In genomic region chr5:149053352-149054168, GRCm38 (mm10) we compare ENCODE assay signal across 8 mouse cellular contexts. TPM values are rescaled to one million over a fixed set of nuclear protein-coding genes. Genes with fewer than 3 reads are reported as not detected.
DNase-seq lines count a peak whose midpoint lies in the region; ATAC-seq lines count a peak whose summit lies in the region.

No protein-coding gene starts in this region.

- peak overlapping the region; percentile 98 for H3K4me2 ChIP-seq in limb, embryonic 15.5 days

- peak overlapping the region; percentile 94 for H3K4me3 ChIP-seq in megakaryocyte, embryonic 14.5 days (replicated peaks)
- H3K4me3 ChIP-seq in forebrain, embryonic 10.5 days = peak overlapping the region; percentile 89
- peak overlapping the region; percentile 73 for H3K4me3 ChIP-seq in limb, embryonic 15.5 days

- no peaks in the 10 kb centered on the region for H3K27me3 ChIP-seq in megakaryocyte, embryonic 14.5 days (replicated peaks)
- H3K27me3 ChIP-seq in forebrain, embryonic 10.5 days (ENCODE audit: poor library complexity, severe bottlenecking) = no peaks in the 10 kb centered on the region
- no peaks in the 10 kb centered on the region for H3K27me3 ChIP-seq in limb, embryonic 15.5 days

- H3K36me3 ChIP-seq in megakaryocyte, embryonic 14.5 days (replicated peaks; ENCODE audit: low read length) = peaks cover 18% of the 10 kb centered on the region
- H3K36me3 ChIP-seq in forebrain, embryonic 10.5 days (replicated peaks) = peaks cover 25% of the 10 kb centered on the region
- H3K36me3 ChIP-seq in limb, embryonic 15.5 days = peaks cover 7% of the 10 kb centered on the region; the same call in 1 of the 2 replicates

- no peak for ATAC-seq in cerebellum, adult (ENCODE audit: insufficient number of reproducible peaks, low FRiP score, low TSS enrichment)
- no peak for ATAC-seq in megakaryocyte, adult 5-6 weeks (ENCODE audit: poor library complexity, severe bottlenecking)
- peak; percentile 32 for ATAC-seq in limb, embryonic 15.5 days (ENCODE audit: insufficient number of reproducible peaks, low FRiP score, low TSS enrichment, low read depth)

- DNase-seq in cerebellum, adult 8-10 months = peak; percentile 24
- peak; percentile 35 for DNase-seq in forebrain, embryonic 10.5 days (ENCODE audit: extremely low spot score, low spot score)
- DNase-seq in spleen, postnatal 36 days (ENCODE audit: low spot score in 2 of 2) = peak; percentile 19 to 27
- no peak for DNase-seq in adipocyte (ENCODE audit: low spot score)

- H3K4me1 ChIP-seq in megakaryocyte, embryonic 14.5 days = peaks cover 29% of the 10 kb centered on the region
- H3K4me1 ChIP-seq in forebrain, embryonic 10.5 days = peaks cover 28% of the 10 kb centered on the region
- H3K4me1 ChIP-seq in limb, embryonic 15.5 days = peaks cover 16% of the 10 kb centered on the region

- H3K27ac ChIP-seq in forebrain, embryonic 10.5 days = peak overlapping the region; percentile 100
- peak overlapping the region; percentile 100 for H3K27ac ChIP-seq in limb, embryonic 15.5 days

- H3K9me3 ChIP-seq in megakaryocyte, embryonic 14.5 days = no peaks in the 10 kb centered on the region
- no peaks in the 10 kb centered on the region for H3K9me3 ChIP-seq in forebrain, embryonic 10.5 days
- H3K9me3 ChIP-seq in limb, embryonic 15.5 days = no peaks in the 10 kb centered on the region

- WGBS in forebrain, embryonic 10.5 days = 4% methylated on average over 32 of the region's 34 CpGs
- WGBS in limb, embryonic 15.5 days = 3% methylated on average over 26 of the region's 34 CpGs

- H3K9ac ChIP-seq in limb, embryonic 15.5 days = peak overlapping the region; percentile 58

RNA-seq across cellular contexts. Expression of gene Gm42791, which starts 58.6 kb away (rescaled TPM):
- not detected in 2 replicates for polyA plus RNA-seq in megakaryocyte, embryonic 14.5 days (2012; ENCODE audit: insufficient read depth, low replicate concordance)
- total RNA-seq in megakaryocyte, adult 5-6 weeks (2015) = not detected in 2 replicates
- total RNA-seq in megakaryocyte, adult 5-6 weeks (2017) = not detected in 2 replicates
- polyA plus RNA-seq in forebrain, embryonic 10.5 days (2016; fragmentation: Nextera tagmentation; extraction: Ambion mirVana) = 1.2 and 2.5 TPM in 2 replicates
- 1.2 and 3.7 TPM in 2 replicates for polyA plus RNA-seq in limb, embryonic 15.5 days (2015; fragmentation: Nextera tagmentation; extraction: Ambion mirVana)
